Mouse (Mus musculus): ENCODE measurements around the gene Fars2. TPM values are rescaled to one million over a fixed set of nuclear protein-coding genes. Genes with fewer than 3 reads are reported as not detected.

Gene Fars2
- polyA plus RNA-seq, 1 experiment from 2014 or later = 32.5 TPM

DNA sequence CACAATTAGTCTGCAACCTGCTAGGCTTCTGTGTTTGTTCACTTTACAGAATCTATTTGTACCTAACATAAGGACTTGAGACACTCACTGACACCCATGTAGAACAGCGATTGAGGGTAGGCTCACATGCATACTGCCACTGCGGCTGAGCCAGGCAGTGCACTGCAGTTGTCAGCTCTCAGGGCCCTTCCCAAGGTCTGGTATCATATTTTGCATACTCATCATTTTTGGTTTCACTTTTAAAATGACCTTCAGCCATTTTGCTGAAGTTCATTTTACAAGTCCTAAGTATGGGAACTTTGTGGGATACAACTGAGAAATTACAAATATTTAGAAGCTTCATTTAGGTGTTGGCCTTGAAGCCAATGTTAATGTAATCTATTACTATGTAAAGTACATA is 73.4 kb downstream of the Fars2 start:
- 89% methylated on average over 2 of the region's 2 CpGs for WGBS

DNA sequence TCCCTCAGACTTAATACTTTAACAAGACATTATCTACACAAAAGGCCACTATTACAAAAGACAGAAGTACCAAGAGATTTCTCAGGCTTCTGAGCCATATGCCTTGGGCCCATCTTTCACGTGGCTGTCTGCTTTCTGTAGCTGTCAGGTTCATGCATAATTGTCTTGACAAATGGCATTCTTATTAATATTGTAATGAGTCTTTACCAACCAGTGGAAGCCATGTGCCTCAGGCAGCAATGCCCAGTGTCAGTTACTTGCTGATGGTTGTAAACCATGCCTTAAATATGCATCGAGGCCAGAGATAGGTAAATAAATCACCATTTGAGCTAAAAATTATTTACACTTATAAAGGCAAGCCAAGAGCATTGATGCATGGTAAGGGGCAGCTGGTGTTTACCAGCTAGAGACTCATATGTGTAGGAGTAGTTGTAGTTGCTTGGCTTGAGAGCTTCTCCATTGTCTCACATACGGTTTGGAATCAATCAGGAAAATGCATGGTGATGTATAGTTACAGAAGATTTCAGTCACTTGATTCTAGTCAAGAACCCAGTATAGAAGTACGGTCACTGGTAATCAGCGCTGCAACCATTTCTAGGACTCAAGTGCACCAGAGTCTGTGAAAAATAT is 76.4 kb downstream of the Fars2 start:
- DNase-seq (ENCODE audit: low spot score) (no peak), ATAC-seq (ENCODE audit: low read depth) (no peak)
- H3K9me3 ChIP-seq (ENCODE audit: control insufficient read depth, low read length) = no peaks in the 10 kb centered on the region
- no peak overlapping the region for H3K27ac ChIP-seq (replicated peaks; ENCODE audit: low read depth, low read length)
- H3K9ac ChIP-seq (ENCODE audit: low read depth, low read length) = no peak overlapping the region
- H3K4me3 ChIP-seq (ENCODE audit: low read depth, low read length) = no peak overlapping the region
- H3K4me1 ChIP-seq (ENCODE audit: control insufficient read depth, insufficient read depth, low read length) = no peaks in the 10 kb centered on the region
- WGBS = 72% methylated on average over 5 of the region's 5 CpGs
- no peaks in the 10 kb centered on the region for H3K36me3 ChIP-seq (ENCODE audit: control insufficient read depth, insufficient read depth, low read length)
- H3K27me3 ChIP-seq (replicated peaks; ENCODE audit: control insufficient read depth, insufficient read depth, low read length) = no peaks in the 10 kb centered on the region
- no peak overlapping the region for H3K4me2 ChIP-seq (ENCODE audit: low read depth, low read length)

More for the DNA sequence above, 73.4 kb downstream of the Fars2 start:
- Histone ChIP-seq H3K4me3 (ENCODE audit: low read depth, low read length) (no peak overlapping the region), H3K9me3 (ENCODE audit: control insufficient read depth, low read length) (no peaks in the 10 kb centered on the region), H3K27ac (replicated peaks; ENCODE audit: low read depth, low read length) (no peak overlapping the region), H3K36me3 (ENCODE audit: control insufficient read depth, insufficient read depth, low read length) (no peaks in the 10 kb centered on the region), H3K4me1 (ENCODE audit: control insufficient read depth, insufficient read depth, low read length) (no peaks in the 10 kb centered on the region), H3K9ac (ENCODE audit: low read depth, low read length) (no peak overlapping the region), H3K27me3 (replicated peaks; ENCODE audit: control insufficient read depth, insufficient read depth, low read length) (no peaks in the 10 kb centered on the region), H3K4me2 (ENCODE audit: low read depth, low read length) (no peak overlapping the region)
- ATAC-seq (ENCODE audit: low read depth) (no peak), DNase-seq (ENCODE audit: low spot score) (no peak)

GRCm38 (mm10) chr13:36199288-36199687 is 82.1 kb downstream of the Fars2 start:
- H3K27ac ChIP-seq (replicated peaks; ENCODE audit: low read depth, low read length) = no peak overlapping the region
- no peaks in the 10 kb centered on the region for H3K27me3 ChIP-seq (replicated peaks; ENCODE audit: control insufficient read depth, insufficient read depth, low read length)
- WGBS = 90% methylated on average over 1 of the region's 1 CpGs
- no peak overlapping the region for H3K4me2 ChIP-seq (ENCODE audit: low read depth, low read length)
- no peak overlapping the region for H3K9ac ChIP-seq (ENCODE audit: low read depth, low read length)
- no peaks in the 10 kb centered on the region for H3K9me3 ChIP-seq (ENCODE audit: control insufficient read depth, low read length)
- DNase-seq (ENCODE audit: low spot score) = no peak
- no peak overlapping the region for H3K4me3 ChIP-seq (ENCODE audit: low read depth, low read length)
- H3K36me3 ChIP-seq (ENCODE audit: control insufficient read depth, insufficient read depth, low read length) = no peaks in the 10 kb centered on the region
- no peak for ATAC-seq (ENCODE audit: low read depth)
- no peaks in the 10 kb centered on the region for H3K4me1 ChIP-seq (ENCODE audit: control insufficient read depth, insufficient read depth, low read length)

DNA sequence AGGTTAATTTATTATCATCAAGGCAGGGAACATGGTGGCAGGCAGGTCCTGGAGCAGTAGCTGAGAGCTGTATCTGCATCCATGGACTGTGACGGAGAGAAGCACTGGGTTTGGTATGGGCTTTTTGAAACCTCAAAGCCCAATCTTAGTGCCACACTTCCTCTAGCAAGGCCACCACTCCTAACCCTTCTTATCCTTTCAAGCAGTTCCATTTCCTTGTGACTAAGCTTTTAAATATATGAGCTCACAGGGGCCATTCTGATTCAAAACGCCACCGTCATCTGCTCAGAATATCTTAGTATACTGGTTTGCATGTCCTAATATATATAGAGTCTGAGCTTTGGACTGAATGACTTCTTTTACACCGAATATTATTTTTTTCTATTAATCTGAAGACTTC is 83.2 kb downstream of the Fars2 start:
- DNase-seq (ENCODE audit: low spot score) = no peak
- Histone ChIP-seq H3K9ac (ENCODE audit: low read depth, low read length) (no peak overlapping the region), H3K9me3 (ENCODE audit: control insufficient read depth, low read length) (no peaks in the 10 kb centered on the region), H3K4me2 (ENCODE audit: low read depth, low read length) (no peak overlapping the region), H3K27ac (replicated peaks; ENCODE audit: low read depth, low read length) (no peak overlapping the region), H3K27me3 (replicated peaks; ENCODE audit: control insufficient read depth, insufficient read depth, low read length) (no peaks in the 10 kb centered on the region), H3K4me3 (ENCODE audit: low read depth, low read length) (no peak overlapping the region), H3K4me1 (ENCODE audit: control insufficient read depth, insufficient read depth, low read length) (no peaks in the 10 kb centered on the region), H3K36me3 (ENCODE audit: control insufficient read depth, insufficient read depth, low read length) (no peaks in the 10 kb centered on the region)
- no peak for ATAC-seq (ENCODE audit: low read depth)
- WGBS = 92% methylated on average over 4 of the region's 4 CpGs

DNA sequence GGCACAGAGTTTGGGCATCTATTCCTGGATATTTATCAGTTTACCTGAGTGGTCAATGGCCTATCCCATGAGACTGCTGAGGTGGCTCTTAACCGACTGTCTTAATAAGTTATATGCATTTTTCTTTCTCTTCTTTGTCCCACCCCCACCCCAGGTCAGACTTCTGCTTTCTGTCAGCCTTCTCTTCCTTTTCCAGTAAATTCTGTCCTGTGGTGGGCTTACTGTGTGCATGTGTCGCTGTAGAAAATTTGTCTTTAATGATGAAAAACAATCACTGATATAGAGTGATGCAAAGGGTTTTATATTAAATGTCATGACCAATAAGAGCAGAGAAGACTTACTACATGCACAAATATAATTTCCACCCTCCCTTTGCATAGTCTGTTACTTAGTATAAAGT is 85.3 kb downstream of the Fars2 start:
- ATAC-seq (ENCODE audit: low read depth) (no peak), DNase-seq (ENCODE audit: low spot score) (no peak)
- Histone ChIP-seq H3K36me3 (ENCODE audit: control insufficient read depth, insufficient read depth, low read length) (no peaks in the 10 kb centered on the region), H3K4me3 (ENCODE audit: low read depth, low read length) (no peak overlapping the region), H3K4me2 (ENCODE audit: low read depth, low read length) (no peak overlapping the region), H3K27me3 (replicated peaks; ENCODE audit: control insufficient read depth, insufficient read depth, low read length) (no peaks in the 10 kb centered on the region), H3K9ac (ENCODE audit: low read depth, low read length) (no peak overlapping the region), H3K27ac (replicated peaks; ENCODE audit: low read depth, low read length) (no peak overlapping the region), H3K4me1 (ENCODE audit: control insufficient read depth, insufficient read depth, low read length) (no peaks in the 10 kb centered on the region), H3K9me3 (ENCODE audit: control insufficient read depth, low read length) (no peaks in the 10 kb centered on the region)
- 74% methylated on average over 2 of the region's 2 CpGs for WGBS

DNA sequence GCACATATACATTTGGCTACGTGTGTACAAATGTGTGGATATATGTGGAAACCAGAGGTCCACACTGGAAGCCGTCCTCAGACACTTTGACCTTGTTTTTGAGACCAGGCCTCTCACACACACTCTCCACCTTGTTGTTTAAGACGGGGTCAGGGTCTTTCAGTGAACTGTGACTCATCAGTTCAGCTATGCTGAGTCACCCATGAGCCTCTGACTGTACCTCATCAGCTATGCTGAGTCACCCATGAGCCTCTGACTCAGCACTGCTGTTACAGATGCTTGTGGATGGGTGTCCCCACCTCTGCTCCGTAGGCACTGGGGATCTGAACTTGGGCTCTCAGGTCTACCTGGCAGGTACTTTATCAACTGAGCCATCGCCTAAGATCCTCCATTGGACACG is 85.8 kb downstream of the Fars2 start:
- WGBS = 83% methylated on average over 6 of the region's 6 CpGs
- H3K9ac ChIP-seq (ENCODE audit: low read depth, low read length) = no peak overlapping the region
- no peak overlapping the region for H3K4me3 ChIP-seq (ENCODE audit: low read depth, low read length)
- H3K27ac ChIP-seq (replicated peaks; ENCODE audit: low read depth, low read length) = no peak overlapping the region
- H3K4me1 ChIP-seq (ENCODE audit: control insufficient read depth, insufficient read depth, low read length) = no peaks in the 10 kb centered on the region
- no peaks in the 10 kb centered on the region for H3K36me3 ChIP-seq (ENCODE audit: control insufficient read depth, insufficient read depth, low read length)
- no peak for DNase-seq (ENCODE audit: low spot score)
- no peak overlapping the region for H3K4me2 ChIP-seq (ENCODE audit: low read depth, low read length)
- H3K9me3 ChIP-seq (ENCODE audit: control insufficient read depth, low read length) = no peaks in the 10 kb centered on the region
- no peak for ATAC-seq (ENCODE audit: low read depth)
- no peaks in the 10 kb centered on the region for H3K27me3 ChIP-seq (replicated peaks; ENCODE audit: control insufficient read depth, insufficient read depth, low read length)

DNA sequence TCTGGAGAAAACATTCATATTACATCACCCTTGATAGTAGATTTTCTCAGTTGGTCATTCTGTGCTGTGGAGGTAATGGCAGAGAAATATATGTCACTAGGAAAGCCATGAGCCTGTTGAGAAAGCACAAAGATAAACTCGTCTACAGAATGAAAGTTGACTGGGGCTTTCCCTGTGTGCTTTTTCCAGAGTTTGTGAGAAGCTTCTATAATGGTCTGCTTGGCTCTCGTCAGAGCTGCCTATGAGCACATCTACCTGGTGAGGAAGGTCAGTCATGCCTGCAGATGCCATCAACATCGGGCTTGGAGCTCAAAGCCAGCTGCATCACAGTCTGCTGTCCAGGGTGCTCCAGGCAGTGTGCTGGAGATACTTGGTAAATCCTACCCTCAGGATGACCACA is 87.1 kb downstream of the Fars2 start:
- Histone ChIP-seq H3K4me2 (ENCODE audit: low read depth, low read length) (no peak overlapping the region), H3K9ac (ENCODE audit: low read depth, low read length) (no peak overlapping the region), H3K4me1 (ENCODE audit: control insufficient read depth, insufficient read depth, low read length) (no peaks in the 10 kb centered on the region), H3K36me3 (ENCODE audit: control insufficient read depth, insufficient read depth, low read length) (no peaks in the 10 kb centered on the region), H3K27me3 (replicated peaks; ENCODE audit: control insufficient read depth, insufficient read depth, low read length) (no peaks in the 10 kb centered on the region), H3K27ac (replicated peaks; ENCODE audit: low read depth, low read length) (no peak overlapping the region), H3K9me3 (ENCODE audit: control insufficient read depth, low read length) (no peaks in the 10 kb centered on the region), H3K4me3 (ENCODE audit: low read depth, low read length) (no peak overlapping the region)
- 82% methylated on average over 3 of the region's 3 CpGs for WGBS
- DNase-seq (ENCODE audit: low spot score) (no peak), ATAC-seq (ENCODE audit: low read depth) (no peak)

- Histone ChIP-seq H3K4me1 (ENCODE audit: control insufficient read depth, insufficient read depth, low read length) (no peaks in the 10 kb centered on the region), H3K36me3 (ENCODE audit: control insufficient read depth, insufficient read depth, low read length) (no peaks in the 10 kb centered on the region), H3K4me2 (ENCODE audit: low read depth, low read length) (no peak overlapping the region), H3K27me3 (replicated peaks; ENCODE audit: control insufficient read depth, insufficient read depth, low read length) (no peaks in the 10 kb centered on the region), H3K9ac (ENCODE audit: low read depth, low read length) (no peak overlapping the region), H3K4me3 (ENCODE audit: low read depth, low read length) (no peak overlapping the region), H3K9me3 (ENCODE audit: control insufficient read depth, low read length) (no peaks in the 10 kb centered on the region), H3K27ac (replicated peaks; ENCODE audit: low read depth, low read length) (no peak overlapping the region)
- DNase-seq (ENCODE audit: low spot score) = no peak
- no peak for ATAC-seq (ENCODE audit: low read depth)
- 87% methylated on average over 3 of the region's 3 CpGs for WGBS
These were observed 93.8 kb downstream of the Fars2 start for GRCm38 (mm10) chr13:36210965-36211364.

- H3K4me3 ChIP-seq (ENCODE audit: low read depth, low read length) = no peak overlapping the region
- 80% methylated on average over 4 of the region's 4 CpGs for WGBS
These were observed 96.8 kb downstream of the Fars2 start for GRCm38 (mm10) chr13:36214056-36214455.

More at GRCm38 (mm10) chr13:36214056-36214455, 96.8 kb downstream of the Fars2 start:
- H3K4me1 ChIP-seq (ENCODE audit: control insufficient read depth, insufficient read depth, low read length) = no peaks in the 10 kb centered on the region
- no peaks in the 10 kb centered on the region for H3K9me3 ChIP-seq (ENCODE audit: control insufficient read depth, low read length)
- H3K27me3 ChIP-seq (replicated peaks; ENCODE audit: control insufficient read depth, insufficient read depth, low read length) = no peaks in the 10 kb centered on the region
- DNase-seq (ENCODE audit: low spot score) = no peak
- no peak overlapping the region for H3K9ac ChIP-seq (ENCODE audit: low read depth, low read length)
- H3K36me3 ChIP-seq (ENCODE audit: control insufficient read depth, insufficient read depth, low read length) = no peaks in the 10 kb centered on the region
- no peak overlapping the region for H3K27ac ChIP-seq (replicated peaks; ENCODE audit: low read depth, low read length)
- no peak for ATAC-seq (ENCODE audit: low read depth)
- no peak overlapping the region for H3K4me2 ChIP-seq (ENCODE audit: low read depth, low read length)

Data from embryonic facial prominence, embryonic 14.5 days (tissue).